ENCODE assay signal across 12 mouse cellular contexts in genomic region chr5:129049372-129049771, GRCm38 (mm10). TPM values are rescaled to one million over a fixed set of nuclear protein-coding genes. Genes with fewer than 3 reads are reported as not detected.
DNase-seq lines count a peak whose midpoint lies in the region; ATAC-seq and TF ChIP-seq lines count a peak whose summit lies in the region.
"Had no signal": no experiment of that assay in that cellular context is flagged by ENCODE, and none has a peak within 500 bp of the region (broad histone marks: within the 10 kb centered on the region; RNA-seq: fewer than 3 reads in every experiment).

No protein-coding gene starts in this region.

- peak; percentile 69 to 75 for DNase-seq in cerebellum, postnatal 10 days
- DNase-seq in cerebellum, adult 8-10 months = no peak
- DNase-seq in embryonic facial prominence, embryonic 14.5 days (ENCODE audit: low spot score) = peak; percentile 13
- peak; percentile 85 to 90 for DNase-seq in layer of hippocampus, adult 2 months (ENCODE audit: low spot score in 2 of 2)
- peak; percentile 60 for DNase-seq in retina, embryonic 14.5 days (ENCODE audit: low spot score)
- no peak for DNase-seq in kidney, adult 11 months
- no peak for DNase-seq in ovary, postnatal 14 days (ENCODE audit: low spot score)
- no peak for DNase-seq in adrenal gland, adult 2 months
- DNase-seq: kidney, postnatal 36 days; lung, embryonic 14.5 days had no signal

- no peak overlapping the region for H3K4me2 ChIP-seq in embryonic facial prominence, embryonic 14.5 days (ENCODE audit: low read depth, low read length)
- H3K4me2 ChIP-seq: embryonic facial prominence, embryonic 15.5 days; lung, embryonic 14.5 days; neural tube, embryonic 13.5 days had no signal

- WGBS in embryonic facial prominence, embryonic 14.5 days = 70% methylated on average over 9 of the region's 9 CpGs

- ATAC-seq in embryonic facial prominence, embryonic 14.5 days (ENCODE audit: low read depth) = no peak

- H3K36me3 ChIP-seq in embryonic facial prominence, embryonic 14.5 days (ENCODE audit: control insufficient read depth, insufficient read depth, low read length) = no peaks in the 10 kb centered on the region
- H3K36me3 ChIP-seq: embryonic facial prominence, embryonic 15.5 days; neural tube, embryonic 13.5 days had no signal

- no peak overlapping the region for H3K27ac ChIP-seq in embryonic facial prominence, embryonic 14.5 days (replicated peaks; ENCODE audit: low read depth, low read length)
- peak overlapping the region; percentile 78 for H3K27ac ChIP-seq in layer of hippocampus, adult 2 months
- H3K27ac ChIP-seq: embryonic facial prominence, embryonic 15.5 days; neural tube, embryonic 13.5 days had no signal

- no peak overlapping the region for H3K9ac ChIP-seq in embryonic facial prominence, embryonic 14.5 days (ENCODE audit: low read depth, low read length)
- H3K9ac ChIP-seq: embryonic facial prominence, embryonic 15.5 days; lung, embryonic 14.5 days; neural tube, embryonic 13.5 days had no signal

- no peak overlapping the region for H3K4me3 ChIP-seq in embryonic facial prominence, embryonic 14.5 days (ENCODE audit: low read depth, low read length)
- no peak overlapping the region for H3K4me3 ChIP-seq in layer of hippocampus, adult 2 months
- H3K4me3 ChIP-seq: embryonic facial prominence, embryonic 15.5 days; neural tube, embryonic 13.5 days had no signal

- TF ChIP-seq CTCF in layer of hippocampus, adult 2 months (conservative IDR thresholded peaks at IDR 0.05) = no peak

- H3K27me3 ChIP-seq in embryonic facial prominence, embryonic 14.5 days (replicated peaks; ENCODE audit: control insufficient read depth, insufficient read depth, low read length) = no peaks in the 10 kb centered on the region
- H3K27me3 ChIP-seq: embryonic facial prominence, embryonic 15.5 days; neural tube, embryonic 13.5 days had no signal

- 0 out of 2 replicates have a peak, but pooled peaks cover 3% of the 10 kb centered on the region for H3K9me3 ChIP-seq in embryonic facial prominence, embryonic 14.5 days (ENCODE audit: control insufficient read depth, low read length)
- H3K9me3 ChIP-seq: embryonic facial prominence, embryonic 15.5 days; neural tube, embryonic 13.5 days had no signal

- no peaks in the 10 kb centered on the region for H3K4me1 ChIP-seq in embryonic facial prominence, embryonic 14.5 days (ENCODE audit: control insufficient read depth, insufficient read depth, low read length)

RNA-seq across cellular contexts. Expression of gene Ran, which starts 29.5 kb away (rescaled TPM):
- polyA plus RNA-seq in embryonic facial prominence, embryonic 14.5 days (2014; fragmentation: Nextera tagmentation; extraction: Ambion mirVana) = 442 and 465 TPM in 2 replicates
- 100 to 1,000 TPM; 160 to 167 TPM for total RNA-seq in layer of hippocampus, adult 2 months (2021)
- 100 to 1,000 TPM; 191 to 217 TPM for total RNA-seq in adrenal gland, adult 2 months (2021)
- 53.7 and 71.2 TPM in 2 replicates for polyA plus RNA-seq in adrenal gland, adult 2 months (2012; rRNA removed)

RNA-seq across cellular contexts. Expression of gene Stx2, which starts 41.0 kb away (rescaled TPM):
- polyA plus RNA-seq in embryonic facial prominence, embryonic 14.5 days (2014; fragmentation: Nextera tagmentation; extraction: Ambion mirVana) = 34.5 and 38.8 TPM in 2 replicates
- 10 to 100 TPM; 30.9 to 31.8 TPM for total RNA-seq in layer of hippocampus, adult 2 months (2021)
- total RNA-seq in adrenal gland, adult 2 months (2021) = 10 to 100 TPM; 25.4 to 25.9 TPM
- polyA plus RNA-seq in adrenal gland, adult 2 months (2012; rRNA removed) = 21.5 and 22.1 TPM in 2 replicates

RNA-seq across cellular contexts. Expression of gene Adgrd1, which starts 47.2 kb away (rescaled TPM):
- polyA plus RNA-seq in embryonic facial prominence, embryonic 14.5 days (2014; fragmentation: Nextera tagmentation; extraction: Ambion mirVana) = 3.8 and 5.7 TPM in 2 replicates
- total RNA-seq in layer of hippocampus, adult 2 months (2021) = under 1 TPM; 0.33 to 0.39 TPM
- total RNA-seq in adrenal gland, adult 2 months (2021) = 1 to 10 TPM; 3.8 to 8.6 TPM
- 2.4 and 2.5 TPM in 2 replicates for polyA plus RNA-seq in adrenal gland, adult 2 months (2012; rRNA removed)

Comparison
In these comparisons a context has a peak if more than half of its experiments do, and no peak if none do; other contexts are left out.
1. DNase-seq: peak in cerebellum, postnatal 10 days (2 of 2), embryonic facial prominence, embryonic 14.5 days (single experiment), layer of hippocampus, adult 2 months (2 of 2) and retina, embryonic 14.5 days (single experiment); none in cerebellum, adult 8-10 months (single experiment), kidney, adult 11 months (single experiment), ovary, postnatal 14 days (single experiment) and adrenal gland, adult 2 months (single experiment).